Mouse (Mus musculus): ENCODE measurements around the gene Cbs.

DNA sequence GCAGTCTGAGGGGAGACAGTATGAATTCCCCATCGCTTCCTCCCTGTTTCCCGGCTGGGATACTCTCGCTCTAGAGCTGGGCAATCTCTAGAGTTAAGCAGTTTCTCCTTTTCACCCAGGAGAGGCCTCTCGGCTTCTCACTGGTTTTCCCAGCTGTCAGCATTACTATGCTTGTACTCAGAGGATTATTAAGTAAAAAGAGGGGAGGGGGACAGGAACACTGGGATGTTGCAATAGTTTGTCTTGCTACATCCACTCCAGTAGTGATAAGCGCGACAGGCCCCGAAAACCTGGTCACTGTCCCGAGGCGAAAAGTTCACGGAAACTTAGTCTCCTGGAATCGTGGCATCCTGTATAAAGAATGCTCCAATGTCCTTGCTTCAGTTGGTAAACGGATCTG, 35.2 kb upstream of the Cbs start:
- TF ChIP-seq GATA1 (IDR thresholded peaks at IDR 0.05; ENCODE audit: borderline replicate concordance, low read length) (no peak), FLI1 (IDR thresholded peaks at IDR 0.05; ENCODE audit: low read length) (no peak)
